Mouse (Mus musculus): ENCODE measurements around the gene Wdr19. TPM values are rescaled to one million over a fixed set of nuclear protein-coding genes. Genes with fewer than 3 reads are reported as not detected.

Gene Wdr19
- polyA plus RNA-seq, 1 experiment from 2014 or later, result 9.2 TPM

GRCm38 (mm10) chr5:65158696-65159305 is 40.7 kb upstream of the Wdr19 start:
- Histone ChIP-seq H3K9ac (ENCODE audit: low read length) (no peak overlapping the region), H3K4me2 (ENCODE audit: low read length) (no peak overlapping the region), H3K4me3 (ENCODE audit: low read depth, low read length) (no peak overlapping the region), H3K36me3 (ENCODE audit: control insufficient read depth, insufficient read depth, low read length) (peaks cover 19% of the 10 kb centered on the region), H3K27ac (ENCODE audit: low read depth) (no peak overlapping the region), H3K9me3 (ENCODE audit: control insufficient read depth, low read length) (no peaks in the 10 kb centered on the region), H3K27me3 (replicated peaks; ENCODE audit: control insufficient read depth, insufficient read depth, low read length) (no peaks in the 10 kb centered on the region), H3K4me1 (replicated peaks; ENCODE audit: control insufficient read depth, insufficient read depth, low read length) (0 out of 2 replicates have a peak, but pooled peaks cover 8% of the 10 kb centered on the region)
- 90% methylated on average over 20 of the region's 20 CpGs for WGBS
- DNase-seq (ENCODE audit: low spot score) (no peak), ATAC-seq (replicated peaks; ENCODE audit: low FRiP score, low TSS enrichment, low read depth) (no peak)

- H3K4me3 ChIP-seq (ENCODE audit: low read depth, low read length), result no peak overlapping the region
- WGBS, result 59% methylated on average over 5 of the region's 5 CpGs
- H3K27me3 ChIP-seq (replicated peaks; ENCODE audit: control insufficient read depth, insufficient read depth, low read length), result no peaks in the 10 kb centered on the region
- peaks cover 8% of the 10 kb centered on the region; the same call in 1 of the 2 replicates for H3K4me1 ChIP-seq (replicated peaks; ENCODE audit: control insufficient read depth, insufficient read depth, low read length)
- no peak overlapping the region for H3K27ac ChIP-seq (ENCODE audit: low read depth)
- DNase-seq (ENCODE audit: low spot score) (no peak), ATAC-seq (replicated peaks; ENCODE audit: low FRiP score, low TSS enrichment, low read depth) (no peak)
- H3K36me3 ChIP-seq (ENCODE audit: control insufficient read depth, insufficient read depth, low read length), result peaks cover 19% of the 10 kb centered on the region
- no peak overlapping the region for H3K4me2 ChIP-seq (ENCODE audit: low read length)
- H3K9ac ChIP-seq (ENCODE audit: low read length), result no peak overlapping the region
- H3K9me3 ChIP-seq (ENCODE audit: control insufficient read depth, low read length), result no peaks in the 10 kb centered on the region
Measured at GRCm38 (mm10) chr5:65163001-65163400, 36.5 kb upstream of the Wdr19 start.

GRCm38 (mm10) chr5:65163489-65164092 is 35.9 kb upstream of the Wdr19 start:
- 68% methylated on average over 17 of the region's 17 CpGs for WGBS
- Histone ChIP-seq H3K27ac (ENCODE audit: low read depth) (no peak overlapping the region), H3K9ac (ENCODE audit: low read length) (no peak overlapping the region), H3K4me3 (ENCODE audit: low read depth, low read length) (no peak overlapping the region), H3K4me1 (replicated peaks; ENCODE audit: control insufficient read depth, insufficient read depth, low read length) (peaks cover 14% of the 10 kb centered on the region), H3K27me3 (replicated peaks; ENCODE audit: control insufficient read depth, insufficient read depth, low read length) (no peaks in the 10 kb centered on the region), H3K9me3 (ENCODE audit: control insufficient read depth, low read length) (no peaks in the 10 kb centered on the region), H3K36me3 (ENCODE audit: control insufficient read depth, insufficient read depth, low read length) (peaks cover 19% of the 10 kb centered on the region), H3K4me2 (ENCODE audit: low read length) (no peak overlapping the region)
- ATAC-seq (replicated peaks; ENCODE audit: low FRiP score, low TSS enrichment, low read depth) (0 out of 2 replicates have a peak, but pooled peaks have one; percentile 62), DNase-seq (ENCODE audit: low spot score) (no peak)

DNA sequence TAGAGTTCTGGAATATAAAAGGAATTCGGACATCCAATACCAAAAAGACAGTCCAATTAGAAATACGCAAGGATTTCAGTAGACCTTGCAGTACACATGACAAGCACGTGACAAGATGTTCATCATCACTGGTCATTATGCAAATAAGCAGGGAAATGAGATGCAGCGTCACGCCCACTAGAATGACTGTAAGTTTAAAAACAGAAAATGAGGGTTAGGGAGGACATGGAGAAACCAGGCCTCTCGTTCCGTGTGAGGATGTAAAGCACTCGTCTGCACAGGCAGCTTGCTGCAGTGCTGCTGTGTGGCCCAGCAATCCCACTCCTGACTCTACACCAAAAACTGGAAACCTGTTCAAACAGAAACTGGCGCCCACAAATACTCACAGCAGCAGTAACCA is 29.3 kb upstream of the Wdr19 start:
- Histone ChIP-seq H3K4me1 (replicated peaks; ENCODE audit: control insufficient read depth, insufficient read depth, low read length) (peaks cover 12% of the 10 kb centered on the region), H3K4me3 (ENCODE audit: low read depth, low read length) (no peak overlapping the region), H3K4me2 (ENCODE audit: low read length) (no peak overlapping the region), H3K9ac (ENCODE audit: low read length) (no peak overlapping the region), H3K27me3 (replicated peaks; ENCODE audit: control insufficient read depth, insufficient read depth, low read length) (no peaks in the 10 kb centered on the region), H3K27ac (ENCODE audit: low read depth) (no peak overlapping the region), H3K9me3 (ENCODE audit: control insufficient read depth, low read length) (no peaks in the 10 kb centered on the region), H3K36me3 (ENCODE audit: control insufficient read depth, insufficient read depth, low read length) (no peaks in the 10 kb centered on the region)
- ATAC-seq (replicated peaks; ENCODE audit: low FRiP score, low TSS enrichment, low read depth), result no peak
- no peak for DNase-seq (ENCODE audit: low spot score)
- 89% methylated on average over 9 of the region's 9 CpGs for WGBS

DNA sequence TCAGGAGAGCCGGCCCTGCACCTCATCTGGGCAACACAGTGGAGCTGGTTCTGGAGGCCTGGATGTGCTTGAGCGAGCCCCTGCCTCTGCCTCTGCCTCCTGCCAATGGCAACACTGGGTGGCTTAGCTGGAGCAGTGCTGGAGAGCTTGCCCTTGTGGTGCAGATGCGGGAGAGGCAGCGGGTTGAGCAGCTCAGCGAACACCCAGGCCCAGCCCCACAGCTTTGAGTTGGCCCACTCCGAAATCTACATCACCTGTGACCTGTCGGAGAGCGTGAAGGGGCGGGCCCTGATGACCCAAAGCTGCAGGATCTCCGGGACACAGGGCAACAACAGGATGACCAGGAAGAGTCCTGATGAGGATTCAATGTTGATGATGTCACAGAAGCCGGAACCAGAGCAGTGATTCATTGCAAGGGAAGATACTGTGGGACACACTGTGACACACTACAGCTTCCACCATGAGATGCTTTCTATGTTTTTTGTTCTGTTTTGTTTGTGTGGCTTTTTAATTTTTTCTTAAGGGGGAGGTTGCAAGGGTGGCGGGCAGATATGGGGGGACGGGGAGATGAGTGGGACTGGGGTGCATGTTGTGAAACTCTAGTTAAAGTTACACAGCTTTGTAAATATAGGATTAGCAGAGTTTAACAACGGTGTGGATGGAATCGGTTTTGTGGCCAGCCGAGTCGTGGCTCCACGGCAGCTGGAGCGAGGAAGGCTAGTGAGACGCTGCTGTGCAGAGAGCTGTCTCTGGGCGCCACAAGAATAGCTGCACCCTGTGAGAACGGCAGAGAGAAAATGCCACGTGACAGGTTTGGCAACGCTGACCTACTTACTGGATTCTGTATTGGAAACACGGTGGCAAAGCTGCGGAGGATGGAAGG is 24.2 kb upstream of the Wdr19 start:
- peak overlapping the region; percentile 29 for H3K4me2 ChIP-seq (ENCODE audit: low read length)
- H3K9me3 ChIP-seq (ENCODE audit: control insufficient read depth, low read length), result no peaks in the 10 kb centered on the region
- DNase-seq (ENCODE audit: low spot score) (no peak), ATAC-seq (replicated peaks; ENCODE audit: low FRiP score, low TSS enrichment, low read depth) (no peak)
- peaks cover 13% of the 10 kb centered on the region for H3K4me1 ChIP-seq (replicated peaks; ENCODE audit: control insufficient read depth, insufficient read depth, low read length)
- no peaks in the 10 kb centered on the region for H3K27me3 ChIP-seq (replicated peaks; ENCODE audit: control insufficient read depth, insufficient read depth, low read length)
- no peak overlapping the region; the same call in 1 of the 2 replicates for H3K4me3 ChIP-seq (ENCODE audit: low read depth, low read length)
- no peaks in the 10 kb centered on the region for H3K36me3 ChIP-seq (ENCODE audit: control insufficient read depth, insufficient read depth, low read length)
- H3K9ac ChIP-seq (ENCODE audit: low read length), result no peak overlapping the region
- WGBS, result 64% methylated on average over 26 of the region's 26 CpGs
- no peak overlapping the region for H3K27ac ChIP-seq (ENCODE audit: low read depth)

- no peak for DNase-seq (ENCODE audit: low spot score)
- 0 out of 2 replicates have a peak, but pooled peaks have one; percentile 47 for ATAC-seq (replicated peaks; ENCODE audit: low FRiP score, low TSS enrichment, low read depth)
- WGBS, result 69% methylated on average over 13 of the region's 13 CpGs
- Histone ChIP-seq H3K27ac (ENCODE audit: low read depth) (no peak overlapping the region), H3K4me2 (ENCODE audit: low read length) (peak overlapping the region; percentile 29), H3K27me3 (replicated peaks; ENCODE audit: control insufficient read depth, insufficient read depth, low read length) (no peaks in the 10 kb centered on the region), H3K36me3 (ENCODE audit: control insufficient read depth, insufficient read depth, low read length) (no peaks in the 10 kb centered on the region), H3K9ac (ENCODE audit: low read length) (no peak overlapping the region), H3K4me1 (replicated peaks; ENCODE audit: control insufficient read depth, insufficient read depth, low read length) (peaks cover 13% of the 10 kb centered on the region), H3K4me3 (ENCODE audit: low read depth, low read length) (no peak overlapping the region; the same call in 1 of the 2 replicates), H3K9me3 (ENCODE audit: control insufficient read depth, low read length) (no peaks in the 10 kb centered on the region)
Measured at GRCm38 (mm10) chr5:65175918-65176484, 23.5 kb upstream of the Wdr19 start.

DNA sequence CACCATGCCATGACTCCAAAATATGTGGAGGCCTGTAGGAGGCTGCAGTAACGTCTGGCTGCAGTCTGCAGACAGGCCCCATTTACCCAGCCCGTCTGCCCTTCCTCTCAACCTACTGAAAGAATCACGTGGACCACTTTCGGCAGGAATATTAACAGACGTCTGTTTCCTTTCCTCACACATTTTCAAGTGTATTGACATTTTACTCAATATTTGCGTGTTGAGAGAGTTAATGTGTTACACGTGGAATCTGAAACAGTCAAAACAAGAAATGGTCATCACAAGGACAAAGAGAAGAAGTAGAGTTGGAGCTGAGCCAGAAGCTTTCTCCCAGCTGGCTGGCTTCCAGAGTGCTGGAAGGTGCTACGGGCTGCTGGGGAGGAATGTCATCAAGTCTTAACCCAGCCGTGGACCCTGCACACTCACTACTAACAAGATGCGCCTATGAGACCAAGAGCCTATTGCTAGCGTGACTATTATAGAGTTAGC is 22.4 kb upstream of the Wdr19 start:
- ATAC-seq (replicated peaks; ENCODE audit: low FRiP score, low TSS enrichment, low read depth) (no peak), DNase-seq (ENCODE audit: low spot score) (no peak)
- peak overlapping the region; percentile 20 for H3K4me2 ChIP-seq (ENCODE audit: low read length)
- peaks cover 13% of the 10 kb centered on the region for H3K4me1 ChIP-seq (replicated peaks; ENCODE audit: control insufficient read depth, insufficient read depth, low read length)
- no peaks in the 10 kb centered on the region for H3K27me3 ChIP-seq (replicated peaks; ENCODE audit: control insufficient read depth, insufficient read depth, low read length)
- H3K27ac ChIP-seq (ENCODE audit: low read depth), result no peak overlapping the region; the same call in 1 of the 2 replicates
- H3K4me3 ChIP-seq (ENCODE audit: low read depth, low read length), result no peak overlapping the region
- no peaks in the 10 kb centered on the region for H3K9me3 ChIP-seq (ENCODE audit: control insufficient read depth, low read length)
- H3K9ac ChIP-seq (ENCODE audit: low read length), result no peak overlapping the region
- no peaks in the 10 kb centered on the region for H3K36me3 ChIP-seq (ENCODE audit: control insufficient read depth, insufficient read depth, low read length)
- WGBS, result 20% methylated on average over 11 of the region's 11 CpGs

- 91% methylated on average over 9 of the region's 9 CpGs for WGBS
- Histone ChIP-seq H3K27ac (ENCODE audit: low read depth) (no peak overlapping the region), H3K36me3 (ENCODE audit: control insufficient read depth, insufficient read depth, low read length) (no peaks in the 10 kb centered on the region), H3K4me1 (replicated peaks; ENCODE audit: control insufficient read depth, insufficient read depth, low read length) (peaks cover 13% of the 10 kb centered on the region), H3K4me2 (ENCODE audit: low read length) (no peak overlapping the region), H3K9me3 (ENCODE audit: control insufficient read depth, low read length) (no peaks in the 10 kb centered on the region), H3K27me3 (replicated peaks; ENCODE audit: control insufficient read depth, insufficient read depth, low read length) (no peaks in the 10 kb centered on the region), H3K9ac (ENCODE audit: low read length) (no peak overlapping the region), H3K4me3 (ENCODE audit: low read depth, low read length) (no peak overlapping the region)
- DNase-seq (ENCODE audit: low spot score) (no peak), ATAC-seq (replicated peaks; ENCODE audit: low FRiP score, low TSS enrichment, low read depth) (no peak)
Measured at GRCm38 (mm10) chr5:65178477-65178876, 21.0 kb upstream of the Wdr19 start.

Measured in intestine, embryonic 14.5 days (tissue).